Mouse (Mus musculus): ENCODE data around the gene Pax1. TPM values are rescaled to one million over a fixed set of nuclear protein-coding genes. Genes with fewer than 3 reads are reported as not detected.
A peak's percentile ranks its signal among the peaks of the same experiment; 100 is the strongest.

Gene Pax1
- polyA plus RNA-seq (2016; fragmentation: Nextera tagmentation; extraction: Ambion mirVana) = 4.7 and 7.3 TPM in 2 replicates

GRCm38 (mm10) chr2:147361581-147361980, at the start of gene Pax1:
Gene Pax1 (plus strand): TSS chr2:147361925.
- H3K9ac ChIP-seq = no peak within 1 kb of the TSS
- H3K4me1 ChIP-seq = peaks cover 6% of the 10 kb centered on the region; the same call in 1 of the 2 replicates
- H3K27ac ChIP-seq = no peak within 1 kb of the TSS

DNA sequence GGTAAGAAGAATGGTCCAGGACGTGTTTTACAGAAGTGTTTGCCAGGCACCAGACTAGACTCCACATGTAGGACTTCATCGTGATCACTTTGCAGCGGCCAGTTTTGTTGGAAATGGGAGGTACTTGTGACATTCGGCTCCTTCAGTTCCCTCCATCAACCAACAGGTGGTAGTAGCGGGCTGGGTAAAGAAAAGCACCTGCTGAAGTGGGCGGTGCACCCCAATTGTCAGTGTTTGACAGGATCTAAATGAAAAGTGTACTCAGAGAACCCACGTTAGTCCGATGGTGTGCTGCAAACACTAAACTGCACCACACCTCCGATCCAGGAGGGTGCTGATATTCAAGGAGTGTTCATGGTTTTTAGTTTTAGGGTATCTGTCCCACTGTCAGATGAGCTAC, 40.7 kb upstream of the Pax1 start:
- H3K27me3 ChIP-seq = peaks cover 15% of the 10 kb centered on the region
- H3K4me2 ChIP-seq (replicated peaks) = no peak overlapping the region
- 13% methylated on average over 9 of the region's 9 CpGs for WGBS
- no peaks in the 10 kb centered on the region for H3K9me3 ChIP-seq (replicated peaks)
- no peak for ATAC-seq (ENCODE audit: low FRiP score)
- no peak overlapping the region for H3K4me3 ChIP-seq
- H3K27ac ChIP-seq = no peak overlapping the region
- no peaks in the 10 kb centered on the region for H3K4me1 ChIP-seq
- no peaks in the 10 kb centered on the region for H3K36me3 ChIP-seq
- no peak overlapping the region for H3K9ac ChIP-seq

More at GRCm38 (mm10) chr2:147361581-147361980, at the start of gene Pax1:
- Histone ChIP-seq H3K9me3 (replicated peaks) (no peaks in the 10 kb centered on the region), H3K27me3 (peaks cover 97% of the 10 kb centered on the region), H3K4me3 (0 out of 2 replicates have a peak within 1 kb of the TSS, but pooled peaks have one; percentile 11), H3K36me3 (no peaks in the 10 kb centered on the region), H3K4me2 (replicated peaks) (0 out of 2 replicates have a peak within 1 kb of the TSS, but pooled peaks have one; percentile 4)
- 1% methylated on average over 18 of the region's 18 CpGs for WGBS
- ATAC-seq (ENCODE audit: low FRiP score) = no peak

GRCm38 (mm10) chr2:147325178-147325577, 36.5 kb upstream of the Pax1 start:
- H3K36me3 ChIP-seq = no peaks in the 10 kb centered on the region
- ATAC-seq (ENCODE audit: low FRiP score) = no peak
- 88% methylated on average over 2 of the region's 2 CpGs for WGBS

GRCm38 (mm10) chr2:147332731-147333130, 29.0 kb upstream of the Pax1 start:
- 87% methylated on average over 2 of the region's 2 CpGs for WGBS
- no peak for ATAC-seq (ENCODE audit: low FRiP score)

More at GRCm38 (mm10) chr2:147325178-147325577, 36.5 kb upstream of the Pax1 start:
- Histone ChIP-seq H3K9ac (no peak overlapping the region), H3K4me1 (no peaks in the 10 kb centered on the region), H3K9me3 (replicated peaks) (no peaks in the 10 kb centered on the region), H3K27ac (no peak overlapping the region), H3K4me3 (no peak overlapping the region), H3K27me3 (peaks cover 11% of the 10 kb centered on the region), H3K4me2 (replicated peaks) (no peak overlapping the region)

GRCm38 (mm10) chr2:147338729-147339128, 23.0 kb upstream of the Pax1 start:
- WGBS = 69% methylated on average over 15 of the region's 15 CpGs
- Histone ChIP-seq H3K9me3 (replicated peaks) (no peaks in the 10 kb centered on the region), H3K36me3 (no peaks in the 10 kb centered on the region), H3K4me1 (no peaks in the 10 kb centered on the region), H3K27me3 (no peaks in the 10 kb centered on the region), H3K4me3 (no peak overlapping the region), H3K9ac (no peak overlapping the region), H3K4me2 (replicated peaks) (no peak overlapping the region), H3K27ac (no peak overlapping the region)
- no peak for ATAC-seq (ENCODE audit: low FRiP score)

More at GRCm38 (mm10) chr2:147332731-147333130, 29.0 kb upstream of the Pax1 start:
- Histone ChIP-seq H3K36me3 (no peaks in the 10 kb centered on the region), H3K27me3 (no peaks in the 10 kb centered on the region), H3K9ac (no peak overlapping the region), H3K4me2 (replicated peaks) (no peak overlapping the region), H3K9me3 (replicated peaks) (no peaks in the 10 kb centered on the region), H3K27ac (no peak overlapping the region), H3K4me1 (no peaks in the 10 kb centered on the region), H3K4me3 (no peak overlapping the region)

- Histone ChIP-seq H3K27ac (no peak overlapping the region), H3K4me3 (no peak overlapping the region), H3K27me3 (no peaks in the 10 kb centered on the region), H3K9me3 (replicated peaks) (no peaks in the 10 kb centered on the region), H3K4me1 (no peaks in the 10 kb centered on the region), H3K9ac (no peak overlapping the region), H3K4me2 (replicated peaks) (no peak overlapping the region), H3K36me3 (no peaks in the 10 kb centered on the region)
- WGBS = 79% methylated on average over 4 of the region's 4 CpGs
- no peak for ATAC-seq (ENCODE audit: low FRiP score)
Observed at GRCm38 (mm10) chr2:147339796-147340195, 21.9 kb upstream of the Pax1 start.

GRCm38 (mm10) chr2:147342198-147342597, 19.5 kb upstream of the Pax1 start:
- H3K27me3 ChIP-seq = no peaks in the 10 kb centered on the region
- H3K4me3 ChIP-seq = no peak overlapping the region
- no peaks in the 10 kb centered on the region for H3K4me1 ChIP-seq
- ATAC-seq (ENCODE audit: low FRiP score) = no peak
- H3K27ac ChIP-seq = no peak overlapping the region
- no peak overlapping the region for H3K9ac ChIP-seq
- 16% methylated on average over 2 of the region's 2 CpGs for WGBS
- H3K4me2 ChIP-seq (replicated peaks) = no peak overlapping the region
- no peaks in the 10 kb centered on the region for H3K9me3 ChIP-seq (replicated peaks)
- H3K36me3 ChIP-seq = no peaks in the 10 kb centered on the region

DNA sequence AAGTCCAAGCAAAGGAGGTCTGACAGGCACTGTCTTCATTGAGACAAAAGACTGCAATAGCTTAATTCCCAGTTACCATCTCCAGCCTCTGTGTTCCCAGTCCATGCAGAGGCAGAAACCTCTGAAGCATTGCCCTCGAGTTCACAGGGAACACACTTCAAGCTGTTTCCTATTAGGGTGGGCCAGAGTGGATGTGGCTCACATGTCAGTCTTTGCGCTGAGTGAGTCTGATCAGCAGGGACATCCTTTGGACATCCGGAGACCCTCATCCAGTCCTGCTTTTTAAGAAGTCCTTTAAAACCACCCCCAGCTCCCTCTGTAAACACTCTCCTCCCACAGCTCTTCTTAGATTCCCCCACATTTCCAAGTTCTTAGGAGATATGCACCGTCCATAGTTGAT, 2.0 kb upstream of the Pax1 start:
- Histone ChIP-seq H3K27me3 (peaks cover 97% of the 10 kb centered on the region), H3K27ac (no peak overlapping the region), H3K4me3 (no peak overlapping the region), H3K9ac (no peak overlapping the region), H3K36me3 (no peaks in the 10 kb centered on the region), H3K4me2 (replicated peaks) (no peak overlapping the region), H3K9me3 (replicated peaks) (no peaks in the 10 kb centered on the region), H3K4me1 (no peaks in the 10 kb centered on the region)
- WGBS = under 1% methylated on average over 4 of the region's 4 CpGs
- no peak for ATAC-seq (ENCODE audit: low FRiP score)

DNA sequence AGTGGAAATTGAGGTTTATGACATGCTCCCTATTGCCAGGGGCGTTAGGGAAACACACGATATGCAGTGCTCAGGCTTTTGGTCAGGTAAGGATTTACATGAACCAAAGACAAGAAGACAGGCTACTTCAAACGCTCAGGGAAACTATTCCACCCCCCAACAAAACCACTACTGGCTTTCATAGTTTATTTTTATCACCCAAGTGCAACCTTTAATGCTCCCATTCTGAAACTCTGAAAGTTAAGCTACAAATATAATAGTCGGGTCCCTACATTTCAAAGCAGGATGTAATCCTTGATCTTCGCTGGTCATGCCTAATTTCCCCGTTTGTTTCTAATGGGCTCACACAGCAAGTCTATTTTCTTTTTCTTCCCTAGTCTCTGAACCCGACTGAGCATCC, 1.3 kb upstream of the Pax1 start:
- WGBS = 3% methylated on average over 7 of the region's 7 CpGs
- Histone ChIP-seq H3K4me3 (no peak overlapping the region), H3K9me3 (replicated peaks) (no peaks in the 10 kb centered on the region), H3K4me2 (replicated peaks) (no peak overlapping the region), H3K27me3 (peaks cover 97% of the 10 kb centered on the region), H3K9ac (no peak overlapping the region), H3K4me1 (peaks cover 6% of the 10 kb centered on the region; the same call in 1 of the 2 replicates), H3K27ac (no peak overlapping the region), H3K36me3 (no peaks in the 10 kb centered on the region)
- no peak for ATAC-seq (ENCODE audit: low FRiP score)

DNA sequence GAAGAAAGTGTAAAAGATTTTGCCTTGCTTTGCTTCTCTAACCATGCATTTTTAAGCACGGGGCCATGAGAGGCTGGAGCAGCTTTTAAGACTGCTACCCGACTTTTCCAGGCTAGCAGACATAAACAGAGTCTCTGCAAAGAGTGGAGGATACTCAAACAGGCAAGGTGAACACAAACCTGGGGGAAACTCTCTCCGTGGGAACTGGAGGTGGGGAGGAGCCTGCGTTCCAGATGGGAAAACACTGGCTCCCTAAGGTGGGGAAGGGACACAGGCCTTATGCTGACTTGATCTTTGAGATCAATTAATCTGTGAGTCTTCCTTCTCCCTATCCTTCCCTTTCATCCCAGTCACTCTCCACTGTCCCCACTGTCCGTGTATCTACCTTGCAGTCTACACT, 869 bp upstream of the Pax1 start:
- WGBS = 1% methylated on average over 5 of the region's 5 CpGs
- no peak for ATAC-seq (ENCODE audit: low FRiP score)
- no peak overlapping the region for H3K4me2 ChIP-seq (replicated peaks)
- H3K9ac ChIP-seq = no peak overlapping the region
- peaks cover 97% of the 10 kb centered on the region for H3K27me3 ChIP-seq
- no peaks in the 10 kb centered on the region for H3K36me3 ChIP-seq
- peaks cover 6% of the 10 kb centered on the region; the same call in 1 of the 2 replicates for H3K4me1 ChIP-seq
- H3K27ac ChIP-seq = no peak overlapping the region
- H3K4me3 ChIP-seq = no peak overlapping the region
- no peaks in the 10 kb centered on the region for H3K9me3 ChIP-seq (replicated peaks)

DNA sequence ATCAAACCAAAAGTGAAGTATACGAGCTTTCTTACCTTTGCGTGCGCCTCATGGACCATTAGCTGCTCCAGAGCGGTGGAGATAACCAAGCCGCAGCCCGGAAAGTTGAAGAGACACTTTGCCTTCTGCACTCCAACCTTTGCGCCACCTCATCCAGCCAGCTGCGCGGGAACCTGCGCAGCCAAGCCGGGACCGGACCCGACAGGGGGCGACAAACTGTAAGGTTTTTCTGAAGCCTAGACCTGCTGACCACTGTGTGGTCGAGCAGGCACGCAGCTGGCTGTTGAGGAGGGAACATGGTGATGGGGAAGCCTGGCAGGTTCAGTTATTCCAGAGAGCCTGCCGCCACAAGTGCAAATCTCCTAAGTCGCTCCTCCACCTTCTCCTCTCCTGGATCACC, 591 bp downstream of the Pax1 start:
- Histone ChIP-seq H3K27me3 (peaks cover 98% of the 10 kb centered on the region), H3K4me3 (0 out of 2 replicates have a peak overlapping the region, but pooled peaks have one; percentile 11), H3K27ac (no peak overlapping the region), H3K4me1 (peaks cover 6% of the 10 kb centered on the region; the same call in 1 of the 2 replicates), H3K9me3 (replicated peaks) (no peaks in the 10 kb centered on the region), H3K36me3 (no peaks in the 10 kb centered on the region), H3K4me2 (replicated peaks) (no peak overlapping the region), H3K9ac (no peak overlapping the region)
- peak; percentile 49; the same call in 1 of the 2 replicates for ATAC-seq (ENCODE audit: low FRiP score)
- under 1% methylated on average over 18 of the region's 18 CpGs for WGBS

- no peak for ATAC-seq (ENCODE audit: low FRiP score)
- peaks cover 100% of the 10 kb centered on the region for H3K27me3 ChIP-seq
- no peaks in the 10 kb centered on the region for H3K36me3 ChIP-seq
- no peak overlapping the region for H3K27ac ChIP-seq
- 5% methylated on average over 6 of the region's 6 CpGs for WGBS
- no peak overlapping the region for H3K9ac ChIP-seq
- no peak overlapping the region for H3K4me3 ChIP-seq
- H3K4me2 ChIP-seq (replicated peaks) = no peak overlapping the region
- no peaks in the 10 kb centered on the region for H3K9me3 ChIP-seq (replicated peaks)
- peaks cover 6% of the 10 kb centered on the region for H3K4me1 ChIP-seq
Observed at GRCm38 (mm10) chr2:147363401-147364130, 1.8 kb downstream of the Pax1 start.

- 6% methylated on average over 6 of the region's 6 CpGs for WGBS
- Histone ChIP-seq H3K4me1 (peaks cover 6% of the 10 kb centered on the region), H3K27me3 (peaks cover 94% of the 10 kb centered on the region), H3K9ac (no peak overlapping the region), H3K4me2 (replicated peaks) (no peak overlapping the region), H3K4me3 (no peak overlapping the region), H3K27ac (no peak overlapping the region), H3K36me3 (no peaks in the 10 kb centered on the region), H3K9me3 (replicated peaks) (no peaks in the 10 kb centered on the region)
- no peak for ATAC-seq (ENCODE audit: low FRiP score)
Observed at GRCm38 (mm10) chr2:147364198-147364597, 2.5 kb downstream of the Pax1 start.
